Mouse (Mus musculus): ENCODE measurements around the gene Pdk4. TPM values are rescaled to one million over a fixed set of nuclear protein-coding genes. Genes with fewer than 3 reads are reported as not detected.

The Pdk4 gene
- polyA plus RNA-seq, 1 experiment from 2014 or later: 2.4 TPM

GRCm38 (mm10) chr6:5485028-5485427 is 11.1 kb downstream of the Pdk4 start:
- Histone ChIP-seq H3K4me2 (no peak overlapping the region), H3K27ac (no peak overlapping the region), H3K27me3 (no peaks in the 10 kb centered on the region), H3K4me3 (no peak overlapping the region), H3K4me1 (no peaks in the 10 kb centered on the region), H3K9ac (no peak overlapping the region), H3K36me3 (peaks cover 5% of the 10 kb centered on the region; the same call in 1 of the 2 replicates), H3K9me3 (no peaks in the 10 kb centered on the region)
- 81% methylated on average over 7 of the region's 7 CpGs for WGBS
- ATAC-seq (ENCODE audit: insufficient number of reproducible peaks, insufficient read depth, low FRiP score, low TSS enrichment, low read depth): no peak

- Histone ChIP-seq H3K36me3 (peaks cover 5% of the 10 kb centered on the region; the same call in 1 of the 2 replicates), H3K9ac (no peak overlapping the region), H3K27me3 (no peaks in the 10 kb centered on the region), H3K4me1 (no peaks in the 10 kb centered on the region), H3K27ac (no peak overlapping the region), H3K9me3 (no peaks in the 10 kb centered on the region), H3K4me3 (no peak overlapping the region), H3K4me2 (no peak overlapping the region)
- WGBS: 50% methylated on average over 3 of the region's 3 CpGs
- no peak for ATAC-seq (ENCODE audit: insufficient number of reproducible peaks, insufficient read depth, low FRiP score, low TSS enrichment, low read depth)
Observed at GRCm38 (mm10) chr6:5482270-5482783, 13.8 kb downstream of the Pdk4 start.

GRCm38 (mm10) chr6:5481066-5481465 is 15.0 kb downstream of the Pdk4 start:
- Histone ChIP-seq H3K9ac (no peak overlapping the region), H3K4me3 (no peak overlapping the region), H3K27ac (no peak overlapping the region), H3K36me3 (no peaks in the 10 kb centered on the region), H3K27me3 (no peaks in the 10 kb centered on the region), H3K4me1 (no peaks in the 10 kb centered on the region), H3K4me2 (no peak overlapping the region), H3K9me3 (no peaks in the 10 kb centered on the region)
- ATAC-seq (ENCODE audit: insufficient number of reproducible peaks, insufficient read depth, low FRiP score, low TSS enrichment, low read depth): no peak
- 87% methylated on average over 2 of the region's 2 CpGs for WGBS

GRCm38 (mm10) chr6:5474021-5474420 is 22.1 kb downstream of the Pdk4 start:
- 35% methylated on average over 1 of the region's 1 CpGs for WGBS
- Histone ChIP-seq H3K27ac (no peak overlapping the region), H3K36me3 (no peaks in the 10 kb centered on the region), H3K9me3 (no peaks in the 10 kb centered on the region), H3K4me3 (no peak overlapping the region), H3K4me1 (no peaks in the 10 kb centered on the region), H3K4me2 (no peak overlapping the region), H3K9ac (no peak overlapping the region), H3K27me3 (no peaks in the 10 kb centered on the region)
- ATAC-seq (ENCODE audit: insufficient number of reproducible peaks, insufficient read depth, low FRiP score, low TSS enrichment, low read depth): no peak

GRCm38 (mm10) chr6:5472692-5473091 is 23.4 kb downstream of the Pdk4 start:
- Histone ChIP-seq H3K9me3 (no peaks in the 10 kb centered on the region), H3K9ac (no peak overlapping the region), H3K4me1 (no peaks in the 10 kb centered on the region), H3K4me3 (no peak overlapping the region), H3K27ac (no peak overlapping the region), H3K36me3 (no peaks in the 10 kb centered on the region), H3K27me3 (no peaks in the 10 kb centered on the region), H3K4me2 (no peak overlapping the region)
- WGBS: 88% methylated on average over 2 of the region's 2 CpGs
- ATAC-seq (ENCODE audit: insufficient number of reproducible peaks, insufficient read depth, low FRiP score, low TSS enrichment, low read depth): no peak

GRCm38 (mm10) chr6:5470480-5471318 is 25.4 kb downstream of the Pdk4 start:
- H3K27me3 ChIP-seq: no peaks in the 10 kb centered on the region
- no peaks in the 10 kb centered on the region for H3K9me3 ChIP-seq
- no peak overlapping the region for H3K4me2 ChIP-seq
- no peaks in the 10 kb centered on the region for H3K4me1 ChIP-seq
- no peaks in the 10 kb centered on the region for H3K36me3 ChIP-seq
- H3K4me3 ChIP-seq: no peak overlapping the region
- 79% methylated on average over 10 of the region's 10 CpGs for WGBS
- H3K27ac ChIP-seq: no peak overlapping the region
- no peak for ATAC-seq (ENCODE audit: insufficient number of reproducible peaks, insufficient read depth, low FRiP score, low TSS enrichment, low read depth)
- H3K9ac ChIP-seq: no peak overlapping the region

GRCm38 (mm10) chr6:5455836-5456235 is 40.3 kb downstream of the Pdk4 start:
- H3K36me3 ChIP-seq: no peaks in the 10 kb centered on the region
- no peak overlapping the region for H3K4me2 ChIP-seq
- H3K27ac ChIP-seq: no peak overlapping the region
- H3K4me1 ChIP-seq: no peaks in the 10 kb centered on the region
- no peaks in the 10 kb centered on the region for H3K9me3 ChIP-seq
- H3K27me3 ChIP-seq: no peaks in the 10 kb centered on the region
- no peak overlapping the region for H3K9ac ChIP-seq
- no peak for ATAC-seq (ENCODE audit: insufficient number of reproducible peaks, insufficient read depth, low FRiP score, low TSS enrichment, low read depth)
- H3K4me3 ChIP-seq: no peak overlapping the region
- WGBS: 66% methylated on average over 3 of the region's 3 CpGs

- Histone ChIP-seq H3K4me1 (no peaks in the 10 kb centered on the region), H3K9me3 (no peaks in the 10 kb centered on the region), H3K36me3 (no peaks in the 10 kb centered on the region), H3K4me2 (no peak overlapping the region), H3K27ac (no peak overlapping the region), H3K4me3 (no peak overlapping the region), H3K9ac (no peak overlapping the region), H3K27me3 (no peaks in the 10 kb centered on the region)
- ATAC-seq (ENCODE audit: insufficient number of reproducible peaks, insufficient read depth, low FRiP score, low TSS enrichment, low read depth): no peak
- 81% methylated on average over 5 of the region's 5 CpGs for WGBS
Observed at GRCm38 (mm10) chr6:5449878-5450277, 46.2 kb downstream of the Pdk4 start.

GRCm38 (mm10) chr6:5448396-5448795 is 47.7 kb downstream of the Pdk4 start:
- no peak for ATAC-seq (ENCODE audit: insufficient number of reproducible peaks, insufficient read depth, low FRiP score, low TSS enrichment, low read depth)
- 46% methylated on average over 4 of the region's 4 CpGs for WGBS
- Histone ChIP-seq H3K27me3 (no peaks in the 10 kb centered on the region), H3K9ac (no peak overlapping the region), H3K27ac (no peak overlapping the region), H3K36me3 (no peaks in the 10 kb centered on the region), H3K4me1 (peaks cover 3% of the 10 kb centered on the region; the same call in 1 of the 2 replicates), H3K9me3 (no peaks in the 10 kb centered on the region), H3K4me2 (no peak overlapping the region), H3K4me3 (no peak overlapping the region)

GRCm38 (mm10) chr6:5447546-5447945 is 48.6 kb downstream of the Pdk4 start:
- no peak for ATAC-seq (ENCODE audit: insufficient number of reproducible peaks, insufficient read depth, low FRiP score, low TSS enrichment, low read depth)
- H3K4me3 ChIP-seq: no peak overlapping the region
- H3K9me3 ChIP-seq: no peaks in the 10 kb centered on the region
- WGBS: 44% methylated on average over 6 of the region's 6 CpGs
- H3K4me1 ChIP-seq: peaks cover 12% of the 10 kb centered on the region; the same call in 1 of the 2 replicates
- H3K9ac ChIP-seq: no peak overlapping the region
- H3K27ac ChIP-seq: no peak overlapping the region
- no peaks in the 10 kb centered on the region for H3K36me3 ChIP-seq
- H3K27me3 ChIP-seq: no peaks in the 10 kb centered on the region
- H3K4me2 ChIP-seq: no peak overlapping the region

GRCm38 (mm10) chr6:5447013-5447412 is 49.1 kb downstream of the Pdk4 start:
- 90% methylated on average over 4 of the region's 4 CpGs for WGBS
- Histone ChIP-seq H3K9me3 (no peaks in the 10 kb centered on the region), H3K9ac (no peak overlapping the region), H3K27ac (no peak overlapping the region), H3K36me3 (no peaks in the 10 kb centered on the region), H3K4me3 (no peak overlapping the region), H3K27me3 (no peaks in the 10 kb centered on the region), H3K4me2 (no peak overlapping the region), H3K4me1 (peaks cover 12% of the 10 kb centered on the region; the same call in 1 of the 2 replicates)
- no peak for ATAC-seq (ENCODE audit: insufficient number of reproducible peaks, insufficient read depth, low FRiP score, low TSS enrichment, low read depth)

- H3K4me1 ChIP-seq: peaks cover 12% of the 10 kb centered on the region; the same call in 1 of the 2 replicates
- H3K9me3 ChIP-seq: no peaks in the 10 kb centered on the region
- no peak overlapping the region for H3K4me3 ChIP-seq
- H3K36me3 ChIP-seq: no peaks in the 10 kb centered on the region
- no peak overlapping the region for H3K27ac ChIP-seq
- H3K27me3 ChIP-seq: no peaks in the 10 kb centered on the region
- no peak overlapping the region for H3K9ac ChIP-seq
- WGBS: 90% methylated on average over 5 of the region's 5 CpGs
- no peak for ATAC-seq (ENCODE audit: insufficient number of reproducible peaks, insufficient read depth, low FRiP score, low TSS enrichment, low read depth)
- H3K4me2 ChIP-seq: no peak overlapping the region
Observed at GRCm38 (mm10) chr6:5444331-5444898, 51.7 kb downstream of the Pdk4 start.

Data from embryonic facial prominence, embryonic 13.5 days (tissue).